Mouse (Mus musculus): Measurements from ENCODE around the gene Lrrc46. TPM values are rescaled to one million over a fixed set of nuclear protein-coding genes. Genes with fewer than 3 reads are reported as not detected.

Lrrc46 gene
- polyA plus RNA-seq, 1 experiment from 2014 or later, result 0.93 TPM

DNA sequence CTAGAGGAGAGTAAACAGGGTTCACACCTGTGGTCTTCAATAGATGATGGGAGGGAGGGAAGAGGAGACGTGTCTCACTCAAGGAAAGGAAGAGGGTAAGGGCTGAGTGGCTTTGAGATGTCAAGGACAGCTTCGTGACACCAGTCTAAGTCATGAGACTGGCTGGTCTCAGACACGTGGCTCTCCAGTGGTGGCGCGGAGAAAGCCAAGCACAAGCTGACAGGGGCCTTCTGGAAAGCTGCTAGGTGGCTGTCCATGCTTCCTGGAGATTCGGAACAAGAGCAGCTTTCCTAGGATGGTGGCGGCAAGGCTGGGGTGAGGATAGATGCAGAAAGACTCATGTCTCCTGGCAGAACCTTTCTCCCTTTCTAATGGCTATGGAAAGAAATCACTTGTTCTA, 2.3 kb downstream of the Lrrc46 start:
- no peak for ATAC-seq (replicated peaks; ENCODE audit: insufficient number of reproducible peaks, low FRiP score, low TSS enrichment)
- 54% methylated on average over 7 of the region's 7 CpGs for WGBS (ENCODE audit: insufficient replicate concordance)
- peaks cover 7% of the 10 kb centered on the region; the same call in 1 of the 2 replicates for H3K4me1 ChIP-seq (ENCODE audit: control insufficient read depth, insufficient read depth, low read length)
- no peak overlapping the region for H3K27ac ChIP-seq (ENCODE audit: low read depth, low read length)
- H3K9ac ChIP-seq (ENCODE audit: low read depth, low read length), result no peak overlapping the region
- H3K36me3 ChIP-seq (ENCODE audit: control insufficient read depth, insufficient read depth, low read length), result no peaks in the 10 kb centered on the region
- H3K9me3 ChIP-seq (replicated peaks; ENCODE audit: control insufficient read depth, low read length), result no peaks in the 10 kb centered on the region
- H3K4me3 ChIP-seq (ENCODE audit: low read depth, low read length), result no peak overlapping the region
- no peaks in the 10 kb centered on the region for H3K27me3 ChIP-seq (ENCODE audit: control insufficient read depth, insufficient read depth, low read length)
- H3K4me2 ChIP-seq, result no peak overlapping the region

GRCm38 (mm10) chr11:97036141-97036540, 5.1 kb downstream of the Lrrc46 start:
- no peak overlapping the region for H3K4me3 ChIP-seq (ENCODE audit: low read depth, low read length)
- H3K36me3 ChIP-seq (ENCODE audit: control insufficient read depth, insufficient read depth, low read length), result peaks cover 3% of the 10 kb centered on the region; the same call in 1 of the 2 replicates
- WGBS (ENCODE audit: insufficient replicate concordance), result 65% methylated on average over 5 of the region's 5 CpGs
- H3K9ac ChIP-seq (ENCODE audit: low read depth, low read length), result no peak overlapping the region
- no peak overlapping the region for H3K27ac ChIP-seq (ENCODE audit: low read depth, low read length)
- ATAC-seq (replicated peaks; ENCODE audit: insufficient number of reproducible peaks, low FRiP score, low TSS enrichment), result no peak
- no peaks in the 10 kb centered on the region for H3K9me3 ChIP-seq (replicated peaks; ENCODE audit: control insufficient read depth, low read length)
- no peaks in the 10 kb centered on the region; the same call in 1 of the 2 replicates for H3K4me1 ChIP-seq (ENCODE audit: control insufficient read depth, insufficient read depth, low read length)
- no peaks in the 10 kb centered on the region for H3K27me3 ChIP-seq (ENCODE audit: control insufficient read depth, insufficient read depth, low read length)
- H3K4me2 ChIP-seq, result no peak overlapping the region

DNA sequence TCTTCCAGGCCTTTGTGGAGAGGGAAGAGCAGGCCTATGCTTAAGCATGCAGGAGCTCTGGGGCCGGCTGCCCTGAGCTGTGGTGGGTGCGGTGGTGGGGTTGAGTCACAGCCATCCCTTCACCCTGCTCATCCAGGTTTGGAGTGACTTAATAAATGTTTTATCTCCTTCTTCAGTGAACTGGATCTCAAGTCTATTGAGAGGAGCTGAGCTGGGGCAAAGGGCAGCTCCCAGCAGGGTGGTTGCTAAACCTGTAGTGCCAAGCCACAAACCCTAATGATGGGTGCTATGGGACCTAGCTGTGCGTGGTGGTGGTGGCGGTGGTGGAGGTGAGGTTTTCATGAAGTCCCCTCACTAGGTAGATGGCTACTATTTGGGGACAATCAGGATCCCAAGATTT, 7.4 kb downstream of the Lrrc46 start:
- H3K27me3 ChIP-seq (ENCODE audit: control insufficient read depth, insufficient read depth, low read length), result no peaks in the 10 kb centered on the region
- H3K4me1 ChIP-seq (ENCODE audit: control insufficient read depth, insufficient read depth, low read length), result peaks cover 7% of the 10 kb centered on the region
- H3K36me3 ChIP-seq (ENCODE audit: control insufficient read depth, insufficient read depth, low read length), result peaks cover 3% of the 10 kb centered on the region; the same call in 1 of the 2 replicates
- no peak overlapping the region for H3K9ac ChIP-seq (ENCODE audit: low read depth, low read length)
- H3K9me3 ChIP-seq (replicated peaks; ENCODE audit: control insufficient read depth, low read length), result no peaks in the 10 kb centered on the region
- H3K27ac ChIP-seq (ENCODE audit: low read depth, low read length), result no peak overlapping the region
- H3K4me3 ChIP-seq (ENCODE audit: low read depth, low read length), result no peak overlapping the region
- H3K4me2 ChIP-seq, result no peak overlapping the region
- ATAC-seq (replicated peaks; ENCODE audit: insufficient number of reproducible peaks, low FRiP score, low TSS enrichment), result no peak
- 81% methylated on average over 4 of the region's 4 CpGs for WGBS (ENCODE audit: insufficient replicate concordance)

DNA sequence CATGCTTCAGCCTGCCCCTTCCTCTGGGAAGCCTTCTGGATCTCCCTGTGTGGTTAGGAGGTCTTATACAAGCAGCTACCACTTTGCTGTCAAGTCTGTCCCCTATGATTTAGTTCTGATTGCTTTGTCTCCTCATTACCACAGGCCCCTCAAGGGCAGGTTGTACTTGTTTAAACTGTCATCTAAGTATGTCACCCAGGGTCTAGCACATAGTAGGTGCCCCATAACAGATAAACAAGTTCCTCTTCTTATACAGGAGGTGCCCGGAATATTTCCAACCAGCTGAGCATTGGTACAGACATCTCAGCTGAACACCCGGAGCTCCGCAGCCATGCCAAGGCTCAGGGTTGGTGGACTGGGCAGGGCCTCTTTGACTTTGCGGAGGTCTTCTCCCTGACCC, 8.7 kb downstream of the Lrrc46 start:
- H3K27ac ChIP-seq (ENCODE audit: low read depth, low read length), result no peak overlapping the region
- peaks cover 3% of the 10 kb centered on the region; the same call in 1 of the 2 replicates for H3K36me3 ChIP-seq (ENCODE audit: control insufficient read depth, insufficient read depth, low read length)
- no peak overlapping the region for H3K4me2 ChIP-seq
- no peaks in the 10 kb centered on the region for H3K9me3 ChIP-seq (replicated peaks; ENCODE audit: control insufficient read depth, low read length)
- peaks cover 7% of the 10 kb centered on the region for H3K4me1 ChIP-seq (ENCODE audit: control insufficient read depth, insufficient read depth, low read length)
- H3K9ac ChIP-seq (ENCODE audit: low read depth, low read length), result no peak overlapping the region
- WGBS (ENCODE audit: insufficient replicate concordance), result 91% methylated on average over 4 of the region's 4 CpGs
- ATAC-seq (replicated peaks; ENCODE audit: insufficient number of reproducible peaks, low FRiP score, low TSS enrichment), result no peak
- H3K4me3 ChIP-seq (ENCODE audit: low read depth, low read length), result no peak overlapping the region
- H3K27me3 ChIP-seq (ENCODE audit: control insufficient read depth, insufficient read depth, low read length), result no peaks in the 10 kb centered on the region

GRCm38 (mm10) chr11:97031977-97032376, 9.2 kb downstream of the Lrrc46 start:
- Histone ChIP-seq H3K27ac (ENCODE audit: low read depth, low read length) (no peak overlapping the region), H3K9me3 (replicated peaks; ENCODE audit: control insufficient read depth, low read length) (no peaks in the 10 kb centered on the region), H3K27me3 (ENCODE audit: control insufficient read depth, insufficient read depth, low read length) (no peaks in the 10 kb centered on the region), H3K4me2 (no peak overlapping the region), H3K36me3 (ENCODE audit: control insufficient read depth, insufficient read depth, low read length) (peaks cover 3% of the 10 kb centered on the region; the same call in 1 of the 2 replicates), H3K4me1 (ENCODE audit: control insufficient read depth, insufficient read depth, low read length) (peaks cover 7% of the 10 kb centered on the region), H3K9ac (ENCODE audit: low read depth, low read length) (no peak overlapping the region), H3K4me3 (ENCODE audit: low read depth, low read length) (no peak overlapping the region)
- ATAC-seq (replicated peaks; ENCODE audit: insufficient number of reproducible peaks, low FRiP score, low TSS enrichment), result no peak
- 61% methylated on average over 12 of the region's 12 CpGs for WGBS (ENCODE audit: insufficient replicate concordance)

DNA sequence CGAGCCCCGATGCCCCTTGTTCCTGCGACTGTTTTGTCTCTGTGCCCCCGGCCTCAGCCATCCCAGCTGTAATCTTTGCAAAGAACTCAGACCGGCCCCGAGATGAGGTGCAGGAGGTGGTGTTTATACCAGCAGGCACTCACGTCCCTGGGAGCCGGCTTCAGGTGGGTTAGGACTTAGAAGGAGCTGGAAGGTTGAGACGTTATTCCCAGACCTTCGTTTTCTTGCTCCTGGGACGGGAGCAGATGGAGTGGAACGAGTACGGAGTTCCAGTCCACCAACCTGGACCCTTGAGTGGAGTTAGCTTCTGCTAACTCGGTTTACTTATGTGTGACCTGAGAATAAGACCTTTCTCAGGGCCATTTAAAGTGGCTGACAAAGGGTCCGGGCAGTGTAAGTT, 10.8 kb downstream of the Lrrc46 start:
- peaks cover under 1% of the 10 kb centered on the region for H3K27me3 ChIP-seq (ENCODE audit: control insufficient read depth, insufficient read depth, low read length)

GRCm38 (mm10) chr11:97029686-97030417, 11.4 kb downstream of the Lrrc46 start, which contains the start of gene Scrn2:
Gene Scrn2, plus strand, starts transcription at chr11:97029938.
- 1% methylated on average over 25 of the region's 25 CpGs for WGBS (ENCODE audit: insufficient replicate concordance)

More for the DNA sequence above, 10.8 kb downstream of the Lrrc46 start:
- Histone ChIP-seq H3K4me3 (ENCODE audit: low read depth, low read length) (peak overlapping the region; percentile 54), H3K4me1 (ENCODE audit: control insufficient read depth, insufficient read depth, low read length) (peaks cover 10% of the 10 kb centered on the region), H3K9me3 (replicated peaks; ENCODE audit: control insufficient read depth, low read length) (no peaks in the 10 kb centered on the region), H3K9ac (ENCODE audit: low read depth, low read length) (peak overlapping the region; percentile 68), H3K4me2 (peak overlapping the region; percentile 87), H3K27ac (ENCODE audit: low read depth, low read length) (no peak overlapping the region), H3K36me3 (ENCODE audit: control insufficient read depth, insufficient read depth, low read length) (peaks cover 3% of the 10 kb centered on the region; the same call in 1 of the 2 replicates)
- 25% methylated on average over 15 of the region's 15 CpGs for WGBS (ENCODE audit: insufficient replicate concordance)
- ATAC-seq (replicated peaks; ENCODE audit: insufficient number of reproducible peaks, low FRiP score, low TSS enrichment), result no peak

GRCm38 (mm10) chr11:97025721-97026344, 15.4 kb downstream of the Lrrc46 start:
- H3K36me3 ChIP-seq (ENCODE audit: control insufficient read depth, insufficient read depth, low read length), result no peaks in the 10 kb centered on the region
- H3K27ac ChIP-seq (ENCODE audit: low read depth, low read length), result peak overlapping the region; percentile 37
- H3K4me1 ChIP-seq (ENCODE audit: control insufficient read depth, insufficient read depth, low read length), result peaks cover 29% of the 10 kb centered on the region
- peak overlapping the region; percentile 22 for H3K4me3 ChIP-seq (ENCODE audit: low read depth, low read length)
- ATAC-seq (replicated peaks; ENCODE audit: insufficient number of reproducible peaks, low FRiP score, low TSS enrichment), result no peak
- H3K4me2 ChIP-seq, result peak overlapping the region; percentile 56
- WGBS (ENCODE audit: insufficient replicate concordance), result 1% methylated on average over 17 of the region's 17 CpGs
- H3K27me3 ChIP-seq (ENCODE audit: control insufficient read depth, insufficient read depth, low read length), result peaks cover 46% of the 10 kb centered on the region
- H3K9me3 ChIP-seq (replicated peaks; ENCODE audit: control insufficient read depth, low read length), result no peaks in the 10 kb centered on the region
- H3K9ac ChIP-seq (ENCODE audit: low read depth, low read length), result peak overlapping the region; percentile 44

More at GRCm38 (mm10) chr11:97029686-97030417, 11.4 kb downstream of the Lrrc46 start, which contains the start of gene Scrn2:
- Histone ChIP-seq H3K4me3 (ENCODE audit: low read depth, low read length) (peak within 1 kb of the TSS; percentile 54), H3K27me3 (ENCODE audit: control insufficient read depth, insufficient read depth, low read length) (peaks cover 6% of the 10 kb centered on the region), H3K27ac (ENCODE audit: low read depth, low read length) (peak within 1 kb of the TSS; percentile 51; the same call in 1 of the 2 replicates), H3K4me1 (ENCODE audit: control insufficient read depth, insufficient read depth, low read length) (peaks cover 14% of the 10 kb centered on the region), H3K36me3 (ENCODE audit: control insufficient read depth, insufficient read depth, low read length) (peaks cover 3% of the 10 kb centered on the region; the same call in 1 of the 2 replicates), H3K9ac (ENCODE audit: low read depth, low read length) (peak within 1 kb of the TSS; percentile 68), H3K4me2 (peak within 1 kb of the TSS; percentile 87), H3K9me3 (replicated peaks; ENCODE audit: control insufficient read depth, low read length) (no peaks in the 10 kb centered on the region)
- ATAC-seq (replicated peaks; ENCODE audit: insufficient number of reproducible peaks, low FRiP score, low TSS enrichment), result no peak; the same call in 1 of the 2 replicates

Data from heart, embryonic 11.5 days (tissue).